Mouse (Mus musculus): Measurements from ENCODE around the gene 9430097D07Rik. TPM values are rescaled to one million over a fixed set of nuclear protein-coding genes. Genes with fewer than 3 reads are reported as not detected.

Gene 9430097D07Rik
- total RNA-seq, 1 experiment, result 0.71 TPM

DNA sequence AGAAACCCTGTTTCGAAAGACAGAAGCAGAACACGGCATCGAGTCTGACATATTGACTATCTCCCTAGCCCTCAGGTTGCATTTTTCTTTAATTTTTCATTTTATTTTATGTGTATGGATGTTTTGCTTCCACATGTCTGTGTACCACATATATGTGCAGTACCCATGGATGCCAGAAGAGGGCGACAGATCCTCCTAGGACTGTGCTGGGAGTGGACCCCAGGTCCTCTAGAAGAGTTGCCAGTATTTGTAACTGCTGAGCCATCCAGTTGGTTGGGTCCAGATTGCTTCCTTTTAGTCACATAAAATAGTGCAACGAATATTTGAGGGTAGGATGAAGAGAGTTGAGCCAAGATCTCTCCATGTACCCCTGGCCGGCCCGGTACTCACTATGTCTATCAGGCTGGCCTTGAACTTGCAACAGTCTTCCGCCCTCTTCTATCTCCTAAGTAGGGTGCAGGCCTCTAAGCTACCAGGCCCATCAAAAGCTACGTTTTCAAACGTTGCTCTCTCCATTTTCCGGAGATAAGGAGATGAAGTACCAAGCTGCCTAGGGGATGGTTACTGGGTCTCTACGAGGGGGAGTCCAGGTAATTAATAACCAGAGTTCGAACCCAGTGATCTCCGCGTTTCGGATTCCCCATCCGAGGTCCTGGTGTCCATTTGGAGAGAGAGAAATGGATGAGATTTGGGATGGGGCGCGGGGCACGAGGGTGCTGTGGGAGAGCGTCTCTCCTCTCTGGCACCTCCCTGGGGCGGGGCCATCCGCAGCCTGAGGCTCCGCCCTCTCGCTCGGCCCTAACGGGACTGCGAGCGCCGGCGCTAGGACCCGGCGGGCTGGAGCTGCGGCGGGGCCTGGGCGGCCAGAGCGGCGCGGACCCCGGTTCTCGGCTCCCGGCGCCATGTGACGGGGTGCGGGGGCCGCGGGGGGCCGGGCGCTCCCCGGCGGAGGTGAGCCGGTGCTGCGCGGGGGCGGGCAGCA lies 31.0 kb upstream of the 9430097D07Rik start:
- H3K27ac ChIP-seq (ENCODE audit: insufficient read depth, low read depth, low read length, poor library complexity, severe bottlenecking), result no peak overlapping the region; the same call in 1 of the 2 replicates
- H3K9me3 ChIP-seq (ENCODE audit: control insufficient read depth, insufficient read depth, low read depth, low read length), result no peaks in the 10 kb centered on the region
- TF ChIP-seq CHD2 (IDR thresholded peaks at IDR 0.05; ENCODE audit: low read depth, low read length), result no peak
- 0 out of 2 replicates have a peak, but pooled peaks have one; percentile 60 for TF ChIP-seq HCFC1 (IDR thresholded peaks at IDR 0.05; ENCODE audit: borderline replicate concordance, insufficient read depth, low read length)
- DNase-seq (ENCODE audit: low read depth, low spot score), result peak; percentile 80
- in situ Hi-C loops (cut with MboI; ENCODE audit: low sequenced_read_pairs in 2 of 2, unreplicated experiment in 2 of 2), result no loop called here
- peaks cover 6 to 18% of the 10 kb centered on the region in 2 experiments; a peak in 3 of 4 replicates for H3K4me1 ChIP-seq (ENCODE audit: control insufficient read depth in 2 of 2, insufficient read depth in 2 of 2, low read length in 2 of 2, poor library complexity in 1 of 2)
- peak overlapping the region; percentile 84 to 95 for H3K4me3 ChIP-seq (ENCODE audit: insufficient read depth in 1 of 2, low read depth in 1 of 2, low read length in 2 of 2, poor library complexity in 1 of 2, severe bottlenecking in 1 of 2)
- peak overlapping the region; percentile 82 for H3K9ac ChIP-seq (ENCODE audit: insufficient read depth, low read depth, low read length, poor library complexity, severe bottlenecking)
- H3K36me3 ChIP-seq (ENCODE audit: control insufficient read depth, insufficient read depth, low read length, poor library complexity, severe bottlenecking), result no peaks in the 10 kb centered on the region

DNA sequence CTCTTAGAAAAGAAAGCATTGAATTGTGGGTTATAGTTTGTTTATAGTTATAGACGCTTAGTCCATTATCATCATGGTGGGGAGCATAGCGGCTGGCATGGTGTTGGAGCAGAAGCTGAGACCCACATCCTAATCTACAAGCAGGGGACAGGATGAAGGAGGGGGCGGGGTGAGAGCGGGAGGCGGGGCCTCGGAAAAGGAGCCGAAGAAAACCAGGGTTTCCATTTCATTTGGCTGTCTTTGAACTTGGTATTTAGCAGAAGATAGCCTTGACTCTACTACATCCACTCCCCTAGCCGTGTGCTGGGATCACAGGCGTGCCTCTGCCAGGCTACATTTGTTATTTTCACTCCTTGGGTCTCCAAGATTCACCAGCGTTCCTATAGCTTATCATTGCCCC lies 29.1 kb upstream of the 9430097D07Rik start:
- TF ChIP-seq ZNF384 (IDR thresholded peaks at IDR 0.05; ENCODE audit: low read depth, low read length), result no peak
- TF ChIP-seq MAFK (IDR thresholded peaks at IDR 0.05; ENCODE audit: insufficient read depth, low read depth, low read length), result no peak
- TF ChIP-seq ZC3H11A (IDR thresholded peaks at IDR 0.05; ENCODE audit: borderline replicate concordance, low read depth, low read length), result no peak
- no peak for TF ChIP-seq HCFC1 (IDR thresholded peaks at IDR 0.05; ENCODE audit: borderline replicate concordance, insufficient read depth, low read length)
- no peak for TF ChIP-seq CHD2 (IDR thresholded peaks at IDR 0.05; ENCODE audit: low read depth, low read length)
- Histone ChIP-seq H3K9me3 (ENCODE audit: control insufficient read depth, insufficient read depth, low read depth, low read length) (no peaks in the 10 kb centered on the region), H3K4me3 (ENCODE audit: insufficient read depth in 1 of 2, low read depth in 1 of 2, low read length in 2 of 2, poor library complexity in 1 of 2, severe bottlenecking in 1 of 2) (no peak overlapping the region), H3K4me1 (ENCODE audit: control insufficient read depth in 2 of 2, insufficient read depth in 2 of 2, low read length in 2 of 2, poor library complexity in 1 of 2) (peaks cover 2 to 14% of the 10 kb centered on the region in 2 experiments; a peak in 2 of 4 replicates), H3K36me3 (ENCODE audit: control insufficient read depth, insufficient read depth, low read length, poor library complexity, severe bottlenecking) (no peaks in the 10 kb centered on the region), H3K27ac (ENCODE audit: insufficient read depth, low read depth, low read length, poor library complexity, severe bottlenecking) (no peak overlapping the region), H3K9ac (ENCODE audit: insufficient read depth, low read depth, low read length, poor library complexity, severe bottlenecking) (no peak overlapping the region)
- in situ Hi-C loops (cut with MboI; ENCODE audit: low sequenced_read_pairs in 2 of 2, unreplicated experiment in 2 of 2), result no loop called here
- DNase-seq (ENCODE audit: low read depth, low spot score), result no peak

DNA sequence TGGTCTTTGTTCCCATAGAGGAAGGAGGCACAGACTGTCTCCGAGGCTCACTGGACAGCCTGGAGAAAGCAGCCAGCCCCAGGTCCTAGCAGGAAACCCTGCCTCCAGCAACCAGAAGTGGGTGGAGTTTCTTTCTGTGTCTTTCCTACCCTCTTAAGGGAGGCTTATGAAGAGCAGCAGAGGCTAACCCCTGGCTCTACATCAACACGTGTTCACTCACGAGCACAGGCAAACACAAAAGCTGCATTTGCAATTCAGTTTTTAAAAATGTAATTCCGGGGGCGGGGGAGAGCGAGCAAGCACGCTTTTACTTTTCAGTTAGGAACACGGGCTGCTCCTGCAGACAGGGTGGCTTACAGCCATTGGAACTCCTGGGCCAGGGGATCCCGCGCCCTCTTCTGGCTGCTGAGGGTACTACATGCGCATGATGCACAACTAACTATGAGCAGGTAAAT lies 27.1 kb upstream of the 9430097D07Rik start:
- H3K36me3 ChIP-seq (ENCODE audit: control insufficient read depth, insufficient read depth, low read length, poor library complexity, severe bottlenecking), result no peaks in the 10 kb centered on the region
- no peak overlapping the region for H3K27ac ChIP-seq (ENCODE audit: insufficient read depth, low read depth, low read length, poor library complexity, severe bottlenecking)
- peak overlapping the region; percentile 66; the same call in 1 of the 2 replicates for H3K9ac ChIP-seq (ENCODE audit: insufficient read depth, low read depth, low read length, poor library complexity, severe bottlenecking)
- no peak for TF ChIP-seq CHD2 (IDR thresholded peaks at IDR 0.05; ENCODE audit: low read depth, low read length)
- no peak for TF ChIP-seq HCFC1 (IDR thresholded peaks at IDR 0.05; ENCODE audit: borderline replicate concordance, insufficient read depth, low read length)
- TF ChIP-seq ZC3H11A (IDR thresholded peaks at IDR 0.05; ENCODE audit: borderline replicate concordance, low read depth, low read length), result no peak
- TF ChIP-seq MAFK (IDR thresholded peaks at IDR 0.05; ENCODE audit: insufficient read depth, low read depth, low read length), result no peak
- no peak for TF ChIP-seq ZNF384 (IDR thresholded peaks at IDR 0.05; ENCODE audit: low read depth, low read length)
- H3K4me1 ChIP-seq (ENCODE audit: control insufficient read depth in 2 of 2, insufficient read depth in 2 of 2, low read length in 2 of 2, poor library complexity in 1 of 2), result peaks cover 2 to 5% of the 10 kb centered on the region in 2 experiments; a peak in 1 of 4 replicates
- in situ Hi-C loops (cut with MboI; ENCODE audit: low sequenced_read_pairs in 2 of 2, unreplicated experiment in 2 of 2), result no loop called here
- H3K4me3 ChIP-seq (ENCODE audit: insufficient read depth in 1 of 2, low read depth in 1 of 2, low read length in 2 of 2, poor library complexity in 1 of 2, severe bottlenecking in 1 of 2), result peak overlapping the region; percentile 58 to 61
- peak; percentile 87 for DNase-seq (ENCODE audit: low read depth, low spot score)
- no peaks in the 10 kb centered on the region for H3K9me3 ChIP-seq (ENCODE audit: control insufficient read depth, insufficient read depth, low read depth, low read length)

GRCm38 (mm10) chr2:32601417-32602065 lies 26.1 kb upstream of the 9430097D07Rik start:
- Histone ChIP-seq H3K4me1 (ENCODE audit: control insufficient read depth in 2 of 2, insufficient read depth in 2 of 2, low read length in 2 of 2, poor library complexity in 1 of 2) (peaks cover 2 to 5% of the 10 kb centered on the region in 2 experiments; a peak in 1 of 4 replicates), H3K9me3 (ENCODE audit: control insufficient read depth, insufficient read depth, low read depth, low read length) (no peaks in the 10 kb centered on the region), H3K27ac (ENCODE audit: insufficient read depth, low read depth, low read length, poor library complexity, severe bottlenecking) (no peak overlapping the region), H3K9ac (ENCODE audit: insufficient read depth, low read depth, low read length, poor library complexity, severe bottlenecking) (no peak overlapping the region), H3K36me3 (ENCODE audit: control insufficient read depth, insufficient read depth, low read length, poor library complexity, severe bottlenecking) (no peaks in the 10 kb centered on the region), H3K4me3 (ENCODE audit: insufficient read depth in 1 of 2, low read depth in 1 of 2, low read length in 2 of 2, poor library complexity in 1 of 2, severe bottlenecking in 1 of 2) (no peak overlapping the region)
- TF ChIP-seq CHD2 (IDR thresholded peaks at IDR 0.05; ENCODE audit: low read depth, low read length) (no peak), HCFC1 (IDR thresholded peaks at IDR 0.05; ENCODE audit: borderline replicate concordance, insufficient read depth, low read length) (no peak), ZNF384 (IDR thresholded peaks at IDR 0.05; ENCODE audit: low read depth, low read length) (no peak), ZC3H11A (IDR thresholded peaks at IDR 0.05; ENCODE audit: borderline replicate concordance, low read depth, low read length) (no peak), MAFK (IDR thresholded peaks at IDR 0.05; ENCODE audit: insufficient read depth, low read depth, low read length) (no peak)
- no peak for DNase-seq (ENCODE audit: low read depth, low spot score)
- in situ Hi-C loops (cut with MboI; ENCODE audit: low sequenced_read_pairs in 2 of 2, unreplicated experiment in 2 of 2), result no loop called here
